Mouse (Mus musculus): ENCODE measurements around the gene Olfr798.

- no peak for TF ChIP-seq POLR2A (IDR thresholded peaks at IDR 0.05; ENCODE audit: insufficient read depth, low read depth, low read length)
- no peak for TF ChIP-seq CTCF (IDR thresholded peaks at IDR 0.05; ENCODE audit: insufficient read depth, low read depth, low read length)
Measured at GRCm38 (mm10) chr10:129621724-129622123, 6.0 kb downstream of the Olfr798 start.
